15 mouse cellular contexts compared by ENCODE assay signal in the genomic region with DNA sequence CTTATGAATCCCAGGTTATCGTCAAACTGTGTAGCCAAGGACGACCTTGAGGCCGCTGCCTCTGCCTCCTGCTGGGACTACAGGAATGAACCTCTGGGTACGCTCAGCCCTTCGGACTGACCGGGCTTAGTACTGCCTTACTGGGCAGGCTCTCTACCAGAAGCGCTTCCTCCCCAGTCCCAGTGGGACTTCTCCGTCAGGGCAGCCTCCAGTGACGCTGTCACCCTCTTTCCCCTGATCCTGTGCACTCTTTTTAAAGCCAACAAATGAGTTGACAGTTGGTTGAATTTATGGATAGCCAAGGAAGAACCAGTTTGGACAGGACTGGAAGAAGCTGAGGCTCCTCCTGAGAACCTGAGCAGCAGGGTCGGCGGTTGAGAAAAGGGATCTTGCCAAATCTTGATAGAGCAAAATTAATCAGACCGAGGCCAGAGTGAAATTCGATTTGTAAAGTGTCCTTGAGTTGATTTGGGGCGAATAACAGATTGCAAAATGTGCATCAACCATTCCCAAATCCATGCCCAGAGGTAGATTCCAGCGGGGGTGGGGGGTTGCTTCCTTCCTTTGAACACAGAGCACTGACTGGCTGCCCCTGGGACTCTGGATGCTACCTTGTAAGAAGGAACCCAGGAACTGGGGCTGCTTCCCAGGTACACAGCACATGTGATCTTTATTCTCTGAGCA. TPM values are rescaled to one million over a fixed set of nuclear protein-coding genes. Genes with fewer than 3 reads are reported as not detected.
A peak's percentile ranks its signal among the peaks of the same experiment; 100 is the strongest.
DNase-seq lines count a peak whose midpoint lies in the region; ATAC-seq and TF ChIP-seq lines count a peak whose summit lies in the region.
"Had no signal": no experiment of that assay in that cellular context is flagged by ENCODE, and none has a peak within 500 bp of the region (broad histone marks: within the 10 kb centered on the region; RNA-seq: fewer than 3 reads in every experiment).

No protein-coding gene starts in this region.

- 65% methylated on average over 15 of the region's 15 CpGs for WGBS in lung, embryonic 16.5 days
- WGBS in heart, embryonic 16.5 days = 59% methylated on average over 15 of the region's 15 CpGs
- 85% methylated on average over 15 of the region's 15 CpGs for WGBS in macrophage (ENCODE audit: missing documents)

- H3K27me3 ChIP-seq in lung, embryonic 16.5 days (ENCODE audit: control insufficient read depth, insufficient read depth, low read depth, low read length) = no peaks in the 10 kb centered on the region
- H3K27me3 ChIP-seq in heart, embryonic 16.5 days (ENCODE audit: control insufficient read depth, insufficient read depth, low read length) = no peaks in the 10 kb centered on the region
- H3K27me3 ChIP-seq: Patski had no signal

- H3K79me2 ChIP-seq in macrophage (ENCODE audit: inconsistent target) = peaks cover 55% of the 10 kb centered on the region; the same call in 1 of the 2 replicates

- H3K36me3 ChIP-seq in lung, embryonic 16.5 days (ENCODE audit: control insufficient read depth, insufficient read depth, low read length) = peaks cover 40% of the 10 kb centered on the region
- H3K36me3 ChIP-seq in heart, embryonic 16.5 days (ENCODE audit: control insufficient read depth, insufficient read depth) = peaks cover 41% of the 10 kb centered on the region
- peaks cover 37% of the 10 kb centered on the region for H3K36me3 ChIP-seq in macrophage (ENCODE audit: inconsistent target)

- peak; percentile 71 for DNase-seq in gastrocnemius, adult 2 months
- no peak for DNase-seq in gastrocnemius, postnatal 25 days
- DNase-seq in lung, adult 18-20 months = no peak
- DNase-seq in right cerebral cortex, postnatal 14 days = no peak
- no peak for DNase-seq in spleen, postnatal 14 days (ENCODE audit: low spot score in 2 of 2)
- DNase-seq: B cell, adult 2 months; cerebellum, adult 11-12 months; layer of hippocampus, adult 9-11 months; retina, postnatal 1 day had no signal

- intact Hi-C loops in gastrocnemius, adult 2 months (cut with DNase I) = loop anchor here (1.0 kb wide), 1 partner anchor 152 kb away; a partner anchor contains a TSS

- H3K27ac ChIP-seq in gastrocnemius, adult 2 months = peak overlapping the region; percentile 81
- peak overlapping the region; percentile 73 for H3K27ac ChIP-seq in lung, embryonic 16.5 days (ENCODE audit: low read length)
- H3K27ac ChIP-seq in heart, embryonic 16.5 days (ENCODE audit: low read length) = peak overlapping the region; percentile 15; the same call in 1 of the 2 replicates
- peak overlapping the region; percentile 65 for H3K27ac ChIP-seq in macrophage
- H3K27ac ChIP-seq: liver, embryonic 14.5 days had no signal

- no peaks in the 10 kb centered on the region for H3K9me3 ChIP-seq in lung, embryonic 16.5 days (ENCODE audit: control insufficient read depth, low read length)
- no peaks in the 10 kb centered on the region for H3K9me3 ChIP-seq in heart, embryonic 16.5 days (replicated peaks; ENCODE audit: control insufficient read depth, low read length)

- H3K4me1 ChIP-seq in lung, embryonic 16.5 days (replicated peaks; ENCODE audit: control insufficient read depth, insufficient read depth, low read length) = peaks cover 34% of the 10 kb centered on the region
- H3K4me1 ChIP-seq in heart, embryonic 16.5 days (ENCODE audit: control insufficient read depth, insufficient read depth, low read length) = peaks cover 17% of the 10 kb centered on the region

- H3K4me2 ChIP-seq in lung, embryonic 16.5 days (ENCODE audit: low read depth, low read length) = no peak overlapping the region
- H3K4me2 ChIP-seq in heart, embryonic 16.5 days (ENCODE audit: low read depth, low read length) = no peak overlapping the region

- TF ChIP-seq CTCF in gastrocnemius, adult 2 months (IDR thresholded peaks at IDR 0.05) = peak; percentile 19; the same call in 1 of the 2 replicates

- 0 out of 2 replicates have a peak overlapping the region, but pooled peaks have one; percentile 39 for H3K9ac ChIP-seq in lung, embryonic 16.5 days (ENCODE audit: low read length)
- H3K9ac ChIP-seq in heart, embryonic 16.5 days (ENCODE audit: low read length) = peak overlapping the region; percentile 13; the same call in 1 of the 2 replicates
- H3K9ac ChIP-seq: liver, embryonic 14.5 days had no signal

- H3K4me3 ChIP-seq in gastrocnemius, adult 2 months = peak overlapping the region; percentile 35
- no peak overlapping the region for H3K4me3 ChIP-seq in lung, embryonic 16.5 days (ENCODE audit: low read length)
- no peak overlapping the region for H3K4me3 ChIP-seq in heart, embryonic 16.5 days (ENCODE audit: low read length)
- H3K4me3 ChIP-seq in macrophage (ENCODE audit: inconsistent target) = no peak overlapping the region

- no peak for ATAC-seq in lung, embryonic 16.5 days (ENCODE audit: low read depth)
- no peak for ATAC-seq in heart, embryonic 16.5 days (replicated peaks; ENCODE audit: extremely low read depth, insufficient read depth, low FRiP score)

RNA-seq across cellular contexts. Expression of a gene that starts 9.8 kb away (rescaled TPM):
- total RNA-seq in gastrocnemius, adult 2 months (2021) = not detected
- not detected for total RNA-seq in gastrocnemius, postnatal 25 days (2021)
- polyA plus RNA-seq in lung, embryonic 16.5 days (2015; fragmentation: Nextera tagmentation; extraction: Ambion mirVana) = 0.87 and 1.4 TPM in 2 replicates
- 0.21 and 0.31 TPM in 2 replicates for polyA plus RNA-seq in heart, embryonic 16.5 days (2015; fragmentation: Nextera tagmentation; extraction: Ambion mirVana)
- total RNA-seq in macrophage (2018; cell fraction: chromatin; rRNA removed) = not detected
- not detected for total RNA-seq in macrophage (2018; cell fraction: cytosol; rRNA removed)
- not detected for total RNA-seq in macrophage (2018; cell fraction: nucleus; rRNA removed)
- polyA plus RNA-seq in macrophage (2018) = not detected in 3 replicates
- polyA plus RNA-seq: heart, embryonic 14.5 days; liver, embryonic 14.5 days had no signal

RNA-seq across cellular contexts. Expression of a gene that starts 22.6 kb away (rescaled TPM):
- 10 to 100 TPM; 55.7 to 57.8 TPM for total RNA-seq in gastrocnemius, adult 2 months (2021)
- total RNA-seq in gastrocnemius, postnatal 25 days (2021) = 10 to 100 TPM; 41.7 to 47.2 TPM
- 2.2 and 3.4 TPM in 2 replicates for polyA plus RNA-seq in lung, embryonic 16.5 days (2015; fragmentation: Nextera tagmentation; extraction: Ambion mirVana)
- polyA plus RNA-seq in heart, embryonic 16.5 days (2015; fragmentation: Nextera tagmentation; extraction: Ambion mirVana) = 1.6 and 4.9 TPM in 2 replicates
- 10 to 100 TPM in 25 of 26 experiments, 1 to 10 TPM in 1; 6.5 to 65.0 (median 35.2) TPM for total RNA-seq in macrophage (2018; cell fraction: chromatin; rRNA removed)
- 10 to 100 TPM; 33.5 to 59.0 (median 44.7) TPM for total RNA-seq in macrophage (2018; cell fraction: cytosol; rRNA removed)
- 10 to 100 TPM; 20.1 to 53.9 (median 36.3) TPM for total RNA-seq in macrophage (2018; cell fraction: nucleus; rRNA removed)
- polyA plus RNA-seq in macrophage (2018) = 40.0 to 51.6 TPM (median 50.0 TPM) in 3 replicates

RNA-seq across cellular contexts. Expression of a gene that starts 35.3 kb away (rescaled TPM):
- total RNA-seq in gastrocnemius, adult 2 months (2021) = not detected
- total RNA-seq in gastrocnemius, postnatal 25 days (2021) = not detected
- polyA plus RNA-seq in lung, embryonic 16.5 days (2015; fragmentation: Nextera tagmentation; extraction: Ambion mirVana) = 2.0 and 3.0 TPM in 2 replicates
- polyA plus RNA-seq in heart, embryonic 16.5 days (2015; fragmentation: Nextera tagmentation; extraction: Ambion mirVana) = 3.2 and 4.3 TPM in 2 replicates
- 100 to 1,000 TPM in 20 of 26 experiments, 10 to 100 TPM in 6; 23.1 to 382 (median 173) TPM for total RNA-seq in macrophage (2018; cell fraction: chromatin; rRNA removed)
- total RNA-seq in macrophage (2018; cell fraction: cytosol; rRNA removed) = 100 to 1,000 TPM in 13 of 26 experiments, 10 to 100 TPM in 13; 47.9 to 276 (median 118) TPM
- 100 to 1,000 TPM in 21 of 26 experiments, 10 to 100 TPM in 5; 42.9 to 554 (median 170) TPM for total RNA-seq in macrophage (2018; cell fraction: nucleus; rRNA removed)
- polyA plus RNA-seq in macrophage (2018) = 155 to 199 TPM (median 157 TPM) in 3 replicates

RNA-seq across cellular contexts. Expression of a gene that starts 37.3 kb away (rescaled TPM):
- 10 to 100 TPM; 19.0 to 29.6 TPM for total RNA-seq in gastrocnemius, adult 2 months (2021)
- 10 to 100 TPM; 22.1 to 24.2 TPM for total RNA-seq in gastrocnemius, postnatal 25 days (2021)
- 12.9 and 15.1 TPM in 2 replicates for polyA plus RNA-seq in lung, embryonic 16.5 days (2015; fragmentation: Nextera tagmentation; extraction: Ambion mirVana)
- polyA plus RNA-seq in heart, embryonic 16.5 days (2015; fragmentation: Nextera tagmentation; extraction: Ambion mirVana) = 12.4 and 17.2 TPM in 2 replicates
- total RNA-seq in macrophage (2018; cell fraction: chromatin; rRNA removed) = 100 to 1,000 TPM in 14 of 26 experiments, 10 to 100 TPM in 12; 52.0 to 188 (median 101) TPM
- total RNA-seq in macrophage (2018; cell fraction: cytosol; rRNA removed) = 10 to 100 TPM; 15.6 to 81.8 (median 45.7) TPM
- 100 to 1,000 TPM in 11 of 26 experiments, 10 to 100 TPM in 15; 66.7 to 158 (median 93.7) TPM for total RNA-seq in macrophage (2018; cell fraction: nucleus; rRNA removed)
- polyA plus RNA-seq in macrophage (2018) = 22.3 to 44.8 TPM (median 33.3 TPM) in 3 replicates

Comparison
In these comparisons a context has a peak if more than half of its experiments do, and no peak if none do; other contexts are left out.
1. H3K27ac ChIP-seq: peak in every context shown above with its lines; median percentile 81 in gastrocnemius, adult 2 months; 73 in lung, embryonic 16.5 days; 65 in macrophage; 15 in heart, embryonic 16.5 days.
2. RNA of a gene that starts 35.3 kb away (polyA plus RNA-seq): 155 to 199 TPM in macrophage; 3.2 to 4.3 TPM in heart, embryonic 16.5 days and 2.0 to 3.0 TPM in lung, embryonic 16.5 days; every median in the first group is over 10 times any median in the second.